Mouse (Mus musculus) kidney, adult 2 months (tissue): ENCODE results near the gene Arhgap21. TPM values are rescaled to one million over a fixed set of nuclear protein-coding genes. Genes with fewer than 3 reads are reported as not detected.

Experiments
- DNase-seq: peaks from one replicate; pipeline ENCODE4 v3.0.0; 2021
- H3K27ac ChIP-seq: fragments of 200-500 bp; 2 replicates; pipeline ENCODE4 v1.5.1; 2012; ENCODE audit warnings: low read depth, low read length, control low read depth, inconsistent platforms; ENCODE audit not compliant: insufficient read depth
- H3K27me3 ChIP-seq: fragments of 200-500 bp; replicated peaks from 2 replicates; pipeline ENCODE4 v1.6.1; 2012; ENCODE audit warnings: mild to moderate bottlenecking, moderate library complexity, low read length, inconsistent platforms; ENCODE audit not compliant: control insufficient read depth, insufficient read depth
- H3K36me3 ChIP-seq: fragments of 200-500 bp; 2 replicates; pipeline ENCODE4 v1.6.1; 2012; ENCODE audit warnings: mild to moderate bottlenecking, moderate library complexity, low read length, inconsistent platforms; ENCODE audit not compliant: control insufficient read depth, insufficient read depth
- H3K4me1 ChIP-seq: fragments of 200-500 bp; 2 replicates; pipeline ENCODE4 v1.6.1; 2011; ENCODE audit warnings: low read length; ENCODE audit not compliant: control insufficient read depth, insufficient read depth
- H3K4me3 ChIP-seq: fragments of 200-500 bp; 2 replicates; pipeline ENCODE4 v1.5.1; 2011; ENCODE audit warnings: mild to moderate bottlenecking, low read depth, low read length, control low read depth; ENCODE audit not compliant: insufficient read depth
- CTCF ChIP-seq: fragments of 200-500 bp; conservative IDR thresholded peaks from 2 replicates; pipeline ENCODE4 v1.5.1; 2011; ENCODE audit warnings: low read depth, mild to moderate bottlenecking, control low read depth, low read length, moderate library complexity, mixed read lengths; ENCODE audit not compliant: insufficient read depth, insufficient read length
- POLR2A ChIP-seq: fragments of 200-500 bp; IDR thresholded peaks from one replicate; pipeline ENCODE4 v1.6.1; 2011; ENCODE audit warnings: low read depth, low read length, control low read depth
- WGBS: fragments of 180-500 bp; shearing (Covaris S2); methylation state at CpG from one replicate; pipeline ENCODE4 v1.1.7; 2018; 5-methylcytosine and 5-hydroxymethylcytosine counted together
- polyA plus RNA-seq: library from polyadenylated mRNA; depleted of rRNA; stranded (reverse); fragments of >200 nt; gene quantifications from 2 replicates; pipeline ENCODE4 v1.2.3, GENCODE M21; 2012

Arhgap21 gene
- polyA plus RNA-seq, 1 experiment = 9.5 TPM

DNA sequence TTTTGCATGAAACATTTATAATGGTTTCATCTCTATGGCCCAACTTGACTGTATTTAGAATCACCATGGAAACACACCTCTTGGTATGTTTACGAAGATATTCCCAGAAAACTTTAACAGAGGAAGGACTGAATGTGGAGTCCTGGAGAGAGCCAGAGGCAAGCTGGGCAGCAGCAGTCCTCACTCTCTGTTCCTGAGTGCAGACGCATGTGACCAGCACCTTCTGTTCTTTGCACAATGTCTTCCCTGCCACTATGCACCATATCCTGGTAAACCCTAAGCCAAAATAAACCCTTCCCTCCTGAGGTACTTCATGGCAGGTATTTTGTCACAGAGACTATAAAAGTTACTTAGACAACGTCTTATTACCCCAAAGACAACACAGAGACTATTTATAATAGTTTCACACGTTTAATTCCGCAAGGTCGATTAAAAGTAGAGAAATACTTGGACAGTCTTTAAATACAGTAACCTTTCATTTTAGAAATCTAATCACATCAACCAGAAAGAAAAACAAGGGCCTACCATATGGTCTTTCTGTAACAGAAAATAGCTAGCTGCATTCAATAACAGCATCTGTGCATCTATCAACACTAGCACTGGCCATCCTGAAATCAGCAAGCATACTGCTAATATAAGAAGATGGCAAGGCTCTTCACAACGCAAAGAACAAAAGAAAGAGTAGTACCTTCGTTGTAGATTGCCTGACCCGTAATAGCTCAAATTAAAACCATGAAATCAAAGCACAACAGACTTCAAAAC is 8.6 kb downstream of the Arhgap21 start:
- 78% methylated on average over 9 of the region's 9 CpGs for WGBS
- peaks cover 14% of the 10 kb centered on the region for H3K4me1 ChIP-seq
- no peak overlapping the region for H3K27ac ChIP-seq
- H3K27me3 ChIP-seq = no peaks in the 10 kb centered on the region
- TF ChIP-seq CTCF = no peak
- no peak for TF ChIP-seq POLR2A
- no peak for DNase-seq
- H3K36me3 ChIP-seq = no peaks in the 10 kb centered on the region
- H3K4me3 ChIP-seq = no peak overlapping the region

DNA sequence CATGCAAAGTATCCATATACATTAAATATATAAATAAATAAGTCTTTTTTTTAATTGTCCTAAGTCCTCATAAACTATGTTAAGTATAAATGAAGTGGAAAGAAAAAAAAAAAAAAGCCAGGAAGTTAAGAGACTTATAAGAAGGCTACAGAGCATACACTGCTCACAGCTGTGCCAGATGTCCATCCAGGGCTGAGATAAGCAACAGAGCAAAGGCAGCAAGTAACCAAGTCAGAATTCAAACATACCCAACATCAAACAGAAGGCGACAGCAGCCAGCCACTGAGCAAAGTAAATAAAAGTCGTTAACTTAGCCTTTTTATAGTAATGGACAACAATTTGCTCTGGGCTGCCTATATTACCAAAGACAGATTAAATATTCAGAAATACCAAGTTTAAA is 9.6 kb downstream of the Arhgap21 start:
- WGBS = 70% methylated on average over 2 of the region's 2 CpGs
- Histone ChIP-seq H3K27ac (no peak overlapping the region), H3K4me1 (peaks cover 14% of the 10 kb centered on the region), H3K27me3 (no peaks in the 10 kb centered on the region), H3K36me3 (no peaks in the 10 kb centered on the region), H3K4me3 (no peak overlapping the region)
- no peak for TF ChIP-seq POLR2A
- no peak for TF ChIP-seq CTCF
- no peak for DNase-seq

DNA sequence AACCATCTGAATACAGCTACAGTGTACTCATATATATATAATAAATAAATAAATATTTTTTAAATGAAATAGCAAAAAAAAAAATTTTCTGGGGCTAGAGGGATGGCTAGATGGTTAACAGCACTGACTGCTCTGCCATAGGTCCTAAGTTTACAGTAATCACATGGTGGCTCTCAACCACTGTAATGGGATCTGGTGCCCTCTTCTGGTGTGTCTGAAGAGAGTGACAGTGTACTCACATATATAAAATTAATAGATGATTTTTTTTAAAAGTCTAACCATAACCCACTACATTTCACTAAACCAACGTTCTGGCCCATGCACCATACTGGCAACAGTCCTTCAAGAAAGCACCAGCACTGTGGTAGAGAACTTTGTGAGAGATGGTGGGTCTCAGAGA is 10.7 kb downstream of the Arhgap21 start:
- 91% methylated on average over 1 of the region's 1 CpGs for WGBS
- no peaks in the 10 kb centered on the region for H3K27me3 ChIP-seq

DNA sequence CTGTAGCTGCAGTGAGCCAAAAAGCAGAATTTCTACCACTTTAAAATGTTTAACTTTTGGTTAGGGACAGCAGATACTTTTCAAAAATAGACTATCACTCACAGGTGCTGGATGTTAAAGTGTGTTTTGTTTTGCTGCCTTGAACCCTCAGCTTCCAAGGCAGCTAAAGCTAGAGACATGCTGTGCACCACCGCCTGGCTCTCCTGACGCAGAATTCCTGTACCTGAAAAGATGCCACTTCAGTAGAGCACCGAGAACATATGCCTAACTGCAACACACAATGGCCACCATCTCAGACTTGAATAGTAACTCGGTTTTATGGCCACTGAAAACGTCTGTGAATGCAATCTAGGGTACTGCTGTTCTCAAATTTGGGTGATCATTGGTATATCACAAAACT is 12.0 kb downstream of the Arhgap21 start:
- Histone ChIP-seq H3K4me3 (no peak overlapping the region), H3K4me1 (peaks cover 4% of the 10 kb centered on the region), H3K36me3 (no peaks in the 10 kb centered on the region), H3K27me3 (no peaks in the 10 kb centered on the region), H3K27ac (no peak overlapping the region)
- DNase-seq = no peak
- 67% methylated on average over 5 of the region's 5 CpGs for WGBS
- TF ChIP-seq CTCF (no peak), POLR2A (no peak)

More for the DNA sequence above, 10.7 kb downstream of the Arhgap21 start:
- DNase-seq = no peak
- TF ChIP-seq CTCF (no peak), POLR2A (no peak)
- Histone ChIP-seq H3K4me3 (no peak overlapping the region), H3K4me1 (peaks cover 14% of the 10 kb centered on the region), H3K36me3 (no peaks in the 10 kb centered on the region), H3K27ac (no peak overlapping the region)

DNA sequence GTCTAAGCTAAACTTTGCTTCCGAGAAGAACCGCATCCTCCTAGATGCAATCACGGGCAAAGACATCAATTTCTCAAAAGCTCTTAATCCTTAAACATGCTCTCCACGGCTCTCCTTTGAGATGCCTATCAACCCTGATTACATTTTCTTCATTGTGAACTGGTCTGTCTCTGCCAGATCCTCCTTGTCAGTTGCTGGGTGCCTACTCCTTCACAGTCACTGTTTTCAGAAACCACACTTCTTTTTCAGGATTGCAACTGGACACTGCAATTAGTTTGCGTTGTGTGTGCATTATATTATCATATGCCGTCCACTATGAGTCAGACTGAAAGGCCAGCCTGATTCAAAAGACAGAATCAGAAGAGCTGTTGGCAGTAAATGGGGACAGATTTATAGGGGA is 12.7 kb downstream of the Arhgap21 start:
- WGBS = 71% methylated on average over 6 of the region's 6 CpGs
- TF ChIP-seq CTCF (no peak), POLR2A (no peak)
- H3K4me1 ChIP-seq = no peaks in the 10 kb centered on the region; the same call in 1 of the 2 replicates
- H3K27ac ChIP-seq = no peak overlapping the region
- no peak for DNase-seq
- H3K36me3 ChIP-seq = no peaks in the 10 kb centered on the region
- H3K4me3 ChIP-seq = no peak overlapping the region
- no peaks in the 10 kb centered on the region for H3K27me3 ChIP-seq

DNA sequence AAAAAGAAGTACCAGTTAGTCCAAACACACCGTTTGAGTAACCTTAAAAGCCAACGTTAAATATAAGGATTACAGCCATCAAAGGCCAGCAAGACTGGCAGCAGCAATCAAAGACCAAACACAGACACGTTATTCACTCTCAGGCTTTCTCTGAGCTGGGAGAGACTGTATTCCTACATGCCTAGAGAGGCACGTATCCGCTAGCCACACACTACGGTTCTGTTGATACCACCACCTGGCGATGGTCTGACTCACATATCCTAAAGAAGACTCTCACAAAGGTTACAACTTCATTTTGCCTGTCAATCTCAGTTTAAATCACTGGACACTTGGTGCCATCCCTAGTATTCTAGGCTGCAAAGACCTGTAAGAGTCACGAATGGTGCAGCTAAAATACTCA is 13.3 kb downstream of the Arhgap21 start:
- no peak overlapping the region for H3K27ac ChIP-seq
- no peak overlapping the region for H3K4me3 ChIP-seq
- no peaks in the 10 kb centered on the region for H3K36me3 ChIP-seq
- TF ChIP-seq POLR2A = no peak
- TF ChIP-seq CTCF = no peak
- H3K27me3 ChIP-seq = no peaks in the 10 kb centered on the region
- 87% methylated on average over 8 of the region's 8 CpGs for WGBS
- no peak for DNase-seq
- H3K4me1 ChIP-seq = no peaks in the 10 kb centered on the region; the same call in 1 of the 2 replicates

DNA sequence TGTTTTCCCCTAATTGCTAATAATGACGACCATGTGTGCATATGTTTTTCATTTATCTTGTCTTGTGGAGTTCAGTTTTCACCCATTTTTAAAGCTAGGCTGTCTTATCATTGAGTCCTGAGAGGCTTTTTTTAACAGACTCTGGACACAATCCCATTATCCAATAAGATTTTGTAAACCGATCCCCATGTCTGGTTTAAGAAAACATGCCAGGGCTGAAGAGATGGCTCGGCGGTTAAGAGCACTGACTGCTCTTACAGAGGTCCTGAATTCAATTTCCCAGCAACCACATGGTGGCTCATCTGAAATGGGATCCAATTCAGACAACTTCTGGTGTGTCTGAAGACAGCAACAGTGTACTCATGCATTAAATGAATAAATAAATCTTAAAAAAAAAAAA is 16.0 kb downstream of the Arhgap21 start:
- H3K4me3 ChIP-seq = no peak overlapping the region
- no peak overlapping the region for H3K27ac ChIP-seq
- H3K4me1 ChIP-seq = no peaks in the 10 kb centered on the region; the same call in 1 of the 2 replicates
- no peaks in the 10 kb centered on the region for H3K27me3 ChIP-seq
- no peaks in the 10 kb centered on the region for H3K36me3 ChIP-seq
- TF ChIP-seq POLR2A = no peak
- no peak for TF ChIP-seq CTCF
- WGBS = 70% methylated on average over 4 of the region's 4 CpGs
- no peak for DNase-seq
